Mouse (Mus musculus) heart, postnatal 0 days (tissue): ENCODE results near the gene Mttp. TPM values are rescaled to one million over a fixed set of nuclear protein-coding genes. Genes with fewer than 3 reads are reported as not detected.
"Not testable (repeated sequence)": the region's sequence is repeated elsewhere in the genome, so short reads cannot be mapped to it uniquely, and the experiment has no call there.

ENCODE experiments used
- ATAC-seq: fragments of 200-750 bp; cut with Nextera tagmentation; 2 replicates; pipeline ENCODE4 v1.8.0; 2017; ENCODE audit warnings: low read depth, moderate number of reproducible peaks, moderate library complexity; ENCODE audit not compliant: insufficient read depth
- DNase-seq: peaks from one replicate; pipeline ENCODE4 v3.0.0-alpha.2; 2016; ENCODE audit warnings: low spot score
- H3K27ac ChIP-seq: fragments of 300-500 bp; sonication (generic); 2 replicates; pipeline ENCODE4 v1.5.1; 2014; ENCODE audit warnings: low read depth, mild to moderate bottlenecking
- H3K27me3 ChIP-seq: fragments of 300-500 bp; sonication (generic); 2 replicates; pipeline ENCODE4 v1.6.1; 2014; ENCODE audit warnings: low read length, mixed read lengths; ENCODE audit not compliant: control insufficient read depth, insufficient read depth
- H3K36me3 ChIP-seq: fragments of 300-500 bp; sonication (generic); replicated peaks from 2 replicates; pipeline ENCODE4 v1.6.1; 2014; ENCODE audit warnings: low read length, mixed read lengths; ENCODE audit not compliant: control insufficient read depth, insufficient read depth
- H3K4me1 ChIP-seq: fragments of 300-500 bp; sonication (generic); 2 replicates; pipeline ENCODE4 v1.6.1; 2014; ENCODE audit warnings: antibody characterized with exemption; ENCODE audit not compliant: control insufficient read depth, insufficient read depth
- H3K4me2 ChIP-seq: fragments of 300-500 bp; sonication (generic); 2 replicates; pipeline ENCODE4 v1.6.1; 2014; ENCODE audit warnings: low read depth, mild to moderate bottlenecking, low read length, moderate library complexity
- H3K4me3 ChIP-seq: fragments of 300-500 bp; sonication (generic); 2 replicates; pipeline ENCODE4 v1.5.1; 2014; ENCODE audit warnings: low read depth, low read length
- H3K9ac ChIP-seq: fragments of 300-500 bp; sonication (generic); replicated peaks from 2 replicates; pipeline ENCODE4 v1.6.1; 2014; ENCODE audit warnings: low read depth, low read length, mixed read lengths
- H3K9me3 ChIP-seq: fragments of 300-500 bp; sonication (generic); replicated peaks from 2 replicates; pipeline ENCODE4 v1.6.1; 2016; ENCODE audit warnings: low read length; ENCODE audit not compliant: control insufficient read depth
- CTCF ChIP-seq: IDR thresholded peaks from 2 replicates; pipeline ENCODE4 v1.5.1; 2016; ENCODE audit warnings: antibody characterized with exemption, control low read depth, low read depth
- EP300 ChIP-seq: IDR thresholded peaks from 2 replicates; pipeline ENCODE4 v1.6.1; 2016; ENCODE audit warnings: antibody characterized with exemption, low read depth
- WGBS: fragments of 180-500 bp; shearing (Covaris S2); extraction: QIAGEN DNeasy Blood & Tissue Kit; methylation state at CpG from one replicate; pipeline ENCODE4 v1.1.7; 2014; 5-methylcytosine and 5-hydroxymethylcytosine counted together
- polyA plus RNA-seq: library from polyadenylated mRNA; unstranded; fragments of >200 nt; fragmentation: Nextera tagmentation; extraction: Ambion mirVana; gene quantifications from 2 replicates; pipeline ENCODE4 v1.2.1, GENCODE M21; 2015
- total RNA-seq: library from RNA; depleted of rRNA; stranded (reverse); fragments of >200 nt; gene quantifications from 2 replicates; pipeline ENCODE4 v1.2.3, GENCODE M21; 2014; ENCODE audit warnings: low replicate concordance

Mttp gene
- total and polyA plus RNA-seq, 2 experiments from 2014 or later: 3.9 to 5.9 TPM

DNA sequence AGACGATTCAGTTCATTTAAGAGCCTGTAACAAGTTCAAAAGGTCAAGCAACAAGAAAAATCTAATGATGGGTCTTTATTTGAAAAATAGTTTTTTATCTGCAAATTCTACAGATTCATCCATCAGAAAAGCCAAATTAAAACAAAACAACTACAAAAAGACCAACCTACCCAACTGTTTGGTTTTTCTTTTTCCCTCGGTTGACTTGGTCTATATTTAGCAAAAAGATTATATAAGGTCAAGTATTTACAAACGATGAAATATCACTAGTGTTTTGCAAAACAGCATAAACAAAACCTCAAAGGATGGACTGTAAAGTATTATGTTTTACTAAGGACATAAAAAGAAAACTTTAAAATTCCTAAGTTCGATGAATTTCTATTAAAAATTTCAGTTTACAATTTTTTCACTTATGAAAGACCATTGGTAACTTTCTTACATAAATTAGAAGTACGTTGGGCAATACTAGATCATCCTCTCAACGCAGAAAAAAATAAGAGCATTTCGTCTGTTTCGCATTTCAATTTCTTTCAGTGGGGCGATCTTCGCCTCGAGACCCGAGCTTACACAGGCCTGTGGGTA lies 1.9 kb downstream of the Mttp start:
- Histone ChIP-seq H3K9ac (peak overlapping the region; percentile 52), H3K27ac (peak overlapping the region; percentile 98), H3K36me3 (no peaks in the 10 kb centered on the region), H3K4me3 (peak overlapping the region; percentile 73), H3K4me1 (no peaks in the 10 kb centered on the region), H3K9me3 (no peaks in the 10 kb centered on the region), H3K4me2 (peak overlapping the region; percentile 90), H3K27me3 (no peaks in the 10 kb centered on the region)
- WGBS: 2% methylated on average over 12 of the region's 12 CpGs
- no peak for ATAC-seq
- DNase-seq: peak; percentile 48
- TF ChIP-seq CTCF (no peak), EP300 (no peak)

DNA sequence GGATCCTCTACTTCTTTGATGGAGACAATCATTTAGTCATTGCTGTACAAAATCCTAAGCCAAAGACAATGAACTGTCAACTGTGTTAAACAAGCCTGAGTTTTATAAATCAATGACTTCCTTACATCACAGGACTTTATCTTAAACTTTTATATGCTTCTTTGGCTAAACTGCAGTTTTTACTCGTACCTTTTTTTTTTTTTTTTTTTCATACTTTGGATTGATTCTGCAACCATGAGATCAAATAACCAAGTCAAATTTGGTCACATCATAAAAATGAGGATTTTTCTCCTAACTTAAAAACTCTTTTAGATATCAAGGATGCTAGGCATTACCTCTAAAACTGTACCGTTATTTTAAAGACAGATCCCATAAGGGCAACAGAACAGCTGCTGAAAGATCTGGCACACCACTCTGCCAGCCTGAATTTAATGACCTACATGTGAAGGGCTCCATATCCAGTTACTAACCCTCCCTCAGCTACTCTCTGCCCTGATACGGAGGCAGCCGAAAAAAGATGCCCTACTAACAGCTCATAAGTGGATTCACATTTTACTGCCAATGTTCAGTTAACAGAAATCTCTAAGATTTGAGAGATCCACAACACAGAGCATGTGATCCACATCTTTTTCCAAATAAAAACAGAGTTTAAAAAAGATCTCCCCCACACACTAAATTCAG lies 2.6 kb downstream of the Mttp start:
- Histone ChIP-seq H3K27ac (peak overlapping the region; percentile 98), H3K4me3 (peak overlapping the region; percentile 73; the same call in 1 of the 2 replicates), H3K36me3 (no peaks in the 10 kb centered on the region), H3K9me3 (no peaks in the 10 kb centered on the region), H3K9ac (no peak overlapping the region), H3K4me1 (no peaks in the 10 kb centered on the region), H3K4me2 (peak overlapping the region; percentile 90), H3K27me3 (no peaks in the 10 kb centered on the region)
- peak; percentile 61 for DNase-seq
- 37% methylated on average over 4 of the region's 4 CpGs for WGBS
- TF ChIP-seq CTCF (no peak), EP300 (peak; percentile 0; the same call in 1 of the 2 replicates)
- ATAC-seq: no peak

DNA sequence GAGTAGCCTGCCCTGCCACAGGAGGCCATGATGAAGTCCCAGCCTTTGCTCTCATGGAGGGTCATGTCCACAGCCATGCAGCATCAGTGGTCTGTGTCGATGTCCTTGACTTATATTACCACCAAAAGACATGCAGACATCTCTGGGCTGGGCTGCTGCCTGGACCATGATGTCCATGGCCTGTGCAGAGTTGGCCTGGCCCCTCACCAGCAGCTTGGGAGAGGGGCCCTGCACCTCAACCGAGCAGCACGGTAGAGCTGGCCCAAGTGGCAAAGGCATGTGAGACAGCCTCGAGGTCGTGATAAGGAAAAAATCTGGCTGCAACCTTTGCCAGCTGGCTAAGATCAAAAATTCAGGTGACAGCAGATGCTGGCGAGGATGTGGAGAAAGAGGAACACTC lies 5.1 kb downstream of the Mttp start:
- no peak for ATAC-seq
- H3K36me3 ChIP-seq: no peaks in the 10 kb centered on the region
- WGBS: 35% methylated on average over 6 of the region's 6 CpGs
- no peak overlapping the region for H3K4me3 ChIP-seq
- no peaks in the 10 kb centered on the region for H3K27me3 ChIP-seq
- no peaks in the 10 kb centered on the region for H3K4me1 ChIP-seq
- TF ChIP-seq EP300 (no peak), CTCF (no peak)
- H3K9me3 ChIP-seq: no peaks in the 10 kb centered on the region
- no peak overlapping the region for H3K9ac ChIP-seq
- 0 out of 2 replicates have a peak overlapping the region, but pooled peaks have one; percentile 46 for H3K27ac ChIP-seq
- DNase-seq: no peak
- no peak overlapping the region for H3K4me2 ChIP-seq

DNA sequence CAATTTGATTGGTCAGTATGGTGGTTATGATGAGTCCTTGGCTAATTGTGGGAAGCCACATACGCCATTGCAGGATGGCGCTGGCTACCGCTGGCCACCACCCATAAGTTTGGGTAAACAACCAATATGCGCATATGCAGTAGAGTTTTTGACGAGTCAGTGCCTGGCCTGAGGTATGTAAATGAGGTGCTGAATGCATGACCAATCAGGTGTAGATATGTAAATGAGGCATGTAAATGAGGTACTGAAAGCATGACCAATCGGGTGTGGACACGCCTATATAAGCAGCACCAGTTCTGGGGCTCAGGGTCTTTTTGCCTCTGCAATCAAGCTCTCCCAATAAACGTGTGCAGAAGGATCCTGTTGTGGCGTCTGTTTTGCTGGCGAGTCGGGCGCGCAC lies 6.6 kb downstream of the Mttp start:
- H3K4me3 ChIP-seq, ATAC-seq, H3K36me3 ChIP-seq, H3K4me2 ChIP-seq, DNase-seq, H3K9ac ChIP-seq, H3K9me3 ChIP-seq, H3K4me1 ChIP-seq, H3K27me3 ChIP-seq, H3K27ac ChIP-seq: not testable (repeated sequence)
- 96% methylated on average over 13 of the region's 13 CpGs for WGBS

DNA sequence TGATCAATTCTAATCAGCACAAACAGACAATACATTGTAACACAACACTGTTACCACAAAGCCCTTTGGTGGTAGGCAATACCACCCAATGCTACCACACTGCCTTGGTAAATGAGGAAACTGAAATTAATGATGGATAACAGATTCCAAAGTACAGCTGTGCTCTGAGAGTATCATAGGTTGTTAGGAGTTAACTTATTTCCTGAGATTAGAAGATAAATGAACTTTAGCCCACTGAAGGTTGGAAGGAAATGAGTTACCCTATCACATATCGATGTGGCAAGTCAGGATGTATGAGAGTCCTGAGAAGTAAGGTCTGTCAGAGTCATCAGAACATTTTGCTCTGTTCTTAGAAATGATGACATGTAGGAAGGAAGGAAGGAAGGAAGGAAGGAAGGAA lies 10.2 kb downstream of the Mttp start:
- WGBS: 78% methylated on average over 1 of the region's 1 CpGs
- TF ChIP-seq CTCF (no peak), EP300 (no peak)
- ATAC-seq: no peak
- DNase-seq: no peak
- Histone ChIP-seq H3K27me3 (no peaks in the 10 kb centered on the region), H3K36me3 (no peaks in the 10 kb centered on the region), H3K4me2 (no peak overlapping the region), H3K9ac (no peak overlapping the region), H3K9me3 (no peaks in the 10 kb centered on the region), H3K27ac (no peak overlapping the region), H3K4me3 (no peak overlapping the region), H3K4me1 (no peaks in the 10 kb centered on the region)

DNA sequence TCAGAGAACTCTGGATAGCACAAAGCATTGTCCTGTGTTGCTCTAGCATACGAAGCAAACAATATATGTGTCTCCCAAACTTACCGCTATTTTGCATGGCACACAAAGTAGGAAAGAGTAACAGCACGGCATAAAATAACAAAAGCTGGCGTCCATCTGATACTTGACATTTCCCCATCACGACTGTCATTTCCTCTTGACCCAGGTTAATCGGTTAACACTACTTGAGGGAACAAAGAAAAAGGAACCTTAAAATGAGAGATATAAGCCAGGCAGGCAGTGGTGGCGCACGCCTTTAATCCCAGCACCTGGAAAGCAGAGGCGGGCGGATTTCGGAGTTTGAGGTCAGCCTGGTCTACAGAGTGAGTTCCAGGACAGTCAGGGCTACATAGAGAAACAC lies 10.9 kb downstream of the Mttp start:
- no peak overlapping the region for H3K27ac ChIP-seq
- no peaks in the 10 kb centered on the region for H3K9me3 ChIP-seq
- H3K4me2 ChIP-seq: no peak overlapping the region
- no peaks in the 10 kb centered on the region for H3K36me3 ChIP-seq
- H3K27me3 ChIP-seq: no peaks in the 10 kb centered on the region
- 77% methylated on average over 11 of the region's 11 CpGs for WGBS
- TF ChIP-seq EP300 (no peak), CTCF (no peak)
- no peak overlapping the region for H3K4me3 ChIP-seq
- H3K4me1 ChIP-seq: peaks cover 4% of the 10 kb centered on the region; the same call in 1 of the 2 replicates
- ATAC-seq (no peak), DNase-seq (no peak)
- no peak overlapping the region for H3K9ac ChIP-seq
